Mouse (Mus musculus): Measurements from ENCODE around the gene Clk3.
"Not testable (repeated sequence)": the region's sequence is repeated elsewhere in the genome, so short reads cannot be mapped to it uniquely, and the experiment has no call there.

The Clk3 gene

DNA sequence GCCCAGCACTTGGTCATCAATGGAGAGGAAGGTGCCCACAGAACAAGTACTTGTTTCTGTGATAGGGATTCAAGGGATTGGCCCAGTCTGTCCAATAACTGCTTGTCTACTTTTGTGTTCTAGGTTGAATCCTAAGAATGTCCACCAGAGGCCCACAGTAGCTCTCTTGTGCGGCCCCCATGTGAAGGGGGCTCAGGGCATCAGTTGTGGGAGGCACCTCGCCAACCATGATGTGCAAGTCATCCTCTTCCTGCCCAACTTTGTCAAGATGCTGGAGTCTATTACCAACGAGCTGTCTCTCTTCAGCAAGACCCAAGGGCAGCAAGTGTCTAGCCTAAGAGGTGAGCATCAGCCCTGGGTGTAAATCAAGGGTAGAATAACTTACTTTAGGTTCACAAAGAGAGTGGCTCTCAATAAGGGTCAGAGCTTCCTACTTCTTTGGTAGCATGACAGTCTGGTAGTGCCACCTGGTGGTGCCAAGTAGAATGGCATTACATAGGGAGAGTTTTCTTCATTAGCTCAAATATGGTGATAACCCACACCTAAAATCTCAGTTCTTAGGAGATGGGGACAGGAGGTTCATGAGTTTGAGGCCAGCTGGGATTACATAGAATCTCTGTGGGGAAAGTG is 21.1 kb downstream of the Clk3 start:
- in situ Hi-C loops (cut with MboI; ENCODE audit: unreplicated experiment in 2 of 2) = loop anchor here (5.0 to 25.0 kb wide), 4 partner anchors 82 to 532 kb away; partner anchors contain the start of gene Cox5a (in 1 of the 2)

DNA sequence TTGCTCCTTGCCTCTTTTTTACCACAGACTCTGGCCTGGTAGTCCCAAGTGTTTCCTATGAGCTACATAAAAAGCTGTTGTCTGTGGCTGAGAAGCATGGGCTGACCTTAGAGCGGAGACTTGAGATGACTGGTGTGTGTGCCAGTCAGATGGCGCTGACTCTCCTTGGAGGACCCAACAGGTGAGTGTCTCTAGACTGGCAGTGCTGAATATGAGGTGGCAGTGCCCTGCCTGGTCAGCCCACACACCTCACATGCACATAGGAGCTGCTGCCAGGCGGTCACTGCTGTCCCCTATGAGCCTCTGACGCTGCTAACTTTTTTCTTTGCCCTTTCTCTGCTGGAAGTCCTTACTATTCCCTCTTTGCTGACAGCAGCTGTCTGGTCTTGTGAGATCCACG is 25.8 kb downstream of the Clk3 start:
- in situ Hi-C loops (cut with MboI; ENCODE audit: unreplicated experiment in 2 of 2) = loop anchor here in 1 of 2 experiments (10.0 to 25.0 kb wide), 3 partner anchors 215 to 528 kb away; partner anchors contain the start of gene Cox5a

DNA sequence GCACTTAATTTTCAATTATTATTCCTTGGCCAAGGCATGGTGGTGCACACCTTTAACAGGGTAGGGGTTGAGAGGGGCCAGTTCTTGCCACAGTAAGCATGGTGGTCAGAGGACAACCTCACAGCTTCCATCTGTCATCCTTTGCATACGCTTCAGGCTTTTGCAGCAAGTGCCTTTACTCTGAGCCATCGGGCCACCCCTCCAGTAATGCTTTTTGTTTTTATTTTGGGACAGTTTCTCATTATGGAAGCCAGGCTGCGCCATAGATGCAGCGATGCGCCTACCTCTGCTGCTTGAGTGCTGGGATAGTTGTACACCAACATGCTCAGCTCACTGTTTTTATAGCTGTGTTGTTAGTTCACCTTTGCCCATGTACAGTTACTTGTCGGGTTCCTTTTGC is 32.1 kb downstream of the Clk3 start:
- in situ Hi-C loops (cut with MboI; ENCODE audit: unreplicated experiment in 2 of 2) = loop anchor here in 1 of 2 experiments (25.0 kb wide), 1 partner anchor 521 kb away; no protein-coding TSS in a partner anchor

DNA sequence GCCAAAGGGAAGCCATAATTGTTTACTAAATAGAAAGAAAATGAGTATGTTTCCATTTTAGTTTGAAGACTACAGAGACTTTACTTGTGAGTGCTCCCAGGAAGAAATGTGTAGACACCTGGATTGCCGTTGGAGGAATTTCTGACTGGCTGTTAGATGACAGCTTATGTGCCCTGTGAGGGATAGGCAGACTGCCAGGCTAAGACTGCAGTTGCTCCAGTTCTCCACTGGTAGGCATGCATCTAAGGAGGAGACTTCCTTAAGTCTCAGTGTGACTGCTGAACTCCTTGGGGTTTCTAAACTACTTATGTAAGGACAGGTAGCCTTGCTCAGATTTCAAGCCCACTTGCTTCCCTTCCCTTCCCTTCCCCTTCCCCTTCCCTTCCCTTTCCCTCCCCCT is 37.3 kb downstream of the Clk3 start:
- in situ Hi-C loops (cut with MboI; ENCODE audit: unreplicated experiment in 2 of 2) = loop anchor here in 1 of 2 experiments (25.0 kb wide), 1 partner anchor 516 kb away; no protein-coding TSS in a partner anchor

DNA sequence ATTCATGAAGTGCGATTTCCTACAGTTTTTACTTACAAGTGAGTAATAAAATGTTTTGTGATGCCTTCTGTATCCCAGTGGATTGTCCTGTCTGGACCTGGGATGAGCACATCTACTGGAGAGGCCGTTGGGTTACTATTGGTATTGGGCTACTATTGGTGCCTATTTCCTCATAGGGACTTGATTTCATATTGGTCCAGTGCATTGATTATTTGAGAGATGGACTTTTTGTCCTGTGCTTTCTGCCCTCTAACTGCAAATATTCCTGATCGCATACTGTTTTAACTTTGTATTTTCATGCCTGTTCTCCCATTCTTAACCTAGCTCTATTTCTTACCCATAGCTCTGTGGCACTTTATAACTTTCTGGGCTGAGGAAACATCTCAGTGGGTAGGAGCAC is 41.0 kb downstream of the Clk3 start:
- in situ Hi-C loops (cut with MboI; ENCODE audit: unreplicated experiment in 2 of 2) = loop anchor here in 1 of 2 experiments (25.0 kb wide), 1 partner anchor 512 kb away; no protein-coding TSS in a partner anchor

DNA sequence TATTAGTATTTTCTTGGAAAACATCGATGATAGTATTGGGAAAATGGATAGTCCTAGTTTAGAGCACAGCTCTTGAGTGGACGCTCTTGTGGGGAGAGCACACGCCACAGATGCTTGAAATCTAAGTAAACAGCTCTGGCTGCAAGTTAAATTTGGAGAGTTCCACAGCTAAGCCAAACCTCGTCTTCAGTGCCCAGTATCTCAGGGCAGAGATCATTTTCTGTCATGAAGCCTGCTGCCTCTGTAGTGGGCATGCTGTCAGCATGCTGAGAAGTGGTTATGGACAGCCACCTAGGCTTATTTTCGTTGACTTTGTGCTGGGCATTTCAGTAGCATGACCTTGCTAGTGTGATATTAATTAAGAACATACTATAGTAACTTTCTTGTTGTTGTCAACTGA is 41.9 kb downstream of the Clk3 start:
- in situ Hi-C loops (cut with MboI; ENCODE audit: unreplicated experiment in 2 of 2) = no loop called here

DNA sequence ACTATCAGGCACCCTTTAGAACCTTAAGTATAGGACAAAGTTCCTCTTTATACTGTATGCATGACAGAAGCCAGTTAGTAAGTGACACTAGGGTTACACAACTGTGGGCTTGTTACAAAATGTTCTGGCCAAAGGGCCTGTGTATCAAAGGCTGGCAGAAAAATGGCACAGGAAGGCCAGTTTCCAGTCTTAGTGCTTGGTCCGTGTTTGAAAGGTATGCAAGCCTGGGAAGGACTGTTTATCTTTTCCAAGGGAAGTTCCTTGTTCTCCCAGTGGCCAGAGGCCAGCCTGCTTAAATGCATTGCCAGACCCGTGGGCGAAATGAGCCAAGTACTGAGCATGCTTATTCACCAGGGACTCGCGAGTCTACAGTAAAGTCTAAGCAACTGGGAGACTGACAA is 42.3 kb downstream of the Clk3 start:
- in situ Hi-C loops (cut with MboI; ENCODE audit: unreplicated experiment in 2 of 2) = no loop called here

DNA sequence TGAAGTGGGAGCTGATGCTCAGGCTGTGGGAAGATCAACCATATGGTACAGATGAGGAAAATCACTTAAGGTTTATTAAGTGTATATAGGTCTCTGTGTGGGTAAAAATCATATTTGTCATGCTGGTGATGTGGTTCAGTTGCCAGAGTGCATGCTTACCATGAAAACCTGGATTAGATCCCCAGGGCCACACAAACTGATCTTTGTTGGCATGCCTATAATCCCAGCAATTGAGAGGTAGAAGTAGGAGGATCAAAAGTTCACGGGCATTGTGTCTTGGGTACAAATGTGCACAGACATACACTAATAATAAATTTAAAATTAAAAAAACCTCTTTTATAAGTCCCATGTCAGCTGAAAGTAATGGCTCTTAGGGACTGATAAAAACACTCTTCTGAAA is 43.3 kb downstream of the Clk3 start:
- in situ Hi-C loops (cut with MboI; ENCODE audit: unreplicated experiment in 2 of 2) = no loop called here

DNA sequence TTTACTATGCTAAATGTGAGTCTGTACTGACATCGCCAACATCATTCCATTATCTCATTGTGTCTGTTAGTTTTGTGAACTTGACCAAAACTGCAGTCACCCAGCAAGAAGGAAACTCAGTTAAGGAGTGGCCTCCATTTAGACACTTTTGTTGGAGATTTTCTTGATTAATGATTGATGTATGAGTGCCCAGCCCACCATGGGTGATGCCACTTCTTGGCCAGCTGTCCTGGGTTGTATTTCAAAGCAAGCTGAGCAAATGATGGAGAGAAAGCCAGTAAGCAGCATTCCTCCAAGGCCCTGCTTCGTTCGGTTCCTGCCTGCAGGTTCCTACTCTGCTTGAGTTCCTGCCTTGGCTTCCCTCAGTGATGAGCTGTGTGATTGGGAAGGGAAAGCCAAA is 44.9 kb downstream of the Clk3 start:
- in situ Hi-C loops (cut with MboI; ENCODE audit: unreplicated experiment in 2 of 2) = no loop called here

DNA sequence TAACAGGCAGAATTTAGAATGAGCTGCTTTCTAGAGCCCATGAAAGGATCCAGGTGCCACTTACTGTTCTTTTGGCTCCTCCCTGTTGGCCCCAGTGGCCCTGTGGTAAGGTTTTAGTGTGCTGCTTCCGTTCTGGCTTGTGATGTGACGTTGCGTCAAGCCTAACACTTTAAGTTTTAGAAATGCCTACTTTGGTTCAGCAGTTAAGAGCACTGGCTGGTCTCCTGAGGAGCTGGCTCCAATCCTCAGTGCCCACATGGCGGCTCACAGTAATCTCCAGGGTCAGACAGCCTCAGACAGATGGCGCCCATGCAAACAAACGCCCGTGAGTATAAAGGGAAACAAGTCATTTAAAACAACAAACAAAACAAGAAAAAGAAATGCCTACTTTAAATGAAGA is 47.3 kb downstream of the Clk3 start:
- in situ Hi-C loops (cut with MboI; ENCODE audit: unreplicated experiment in 2 of 2) = no loop called here

DNA sequence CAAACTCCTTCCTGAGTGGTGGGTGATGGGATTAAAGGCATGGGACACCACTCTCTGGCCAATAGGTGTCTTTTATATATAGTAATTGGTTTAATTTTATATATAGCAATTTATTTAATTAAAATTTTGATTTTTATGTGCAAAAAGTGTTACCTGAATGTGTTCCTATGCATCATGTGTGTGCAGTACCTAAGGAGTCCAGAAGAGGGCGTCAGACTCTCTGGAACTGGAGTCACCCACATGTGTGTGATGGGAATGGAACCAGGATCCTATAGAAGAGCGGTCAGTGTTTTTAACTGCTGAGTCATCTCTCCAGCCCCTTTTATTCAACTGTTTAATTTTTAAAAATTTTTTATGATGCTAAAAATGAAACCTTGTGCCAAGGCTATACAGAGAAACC is 53.5 kb downstream of the Clk3 start:
- in situ Hi-C loops (cut with MboI; ENCODE audit: unreplicated experiment in 2 of 2) = no loop called here

DNA sequence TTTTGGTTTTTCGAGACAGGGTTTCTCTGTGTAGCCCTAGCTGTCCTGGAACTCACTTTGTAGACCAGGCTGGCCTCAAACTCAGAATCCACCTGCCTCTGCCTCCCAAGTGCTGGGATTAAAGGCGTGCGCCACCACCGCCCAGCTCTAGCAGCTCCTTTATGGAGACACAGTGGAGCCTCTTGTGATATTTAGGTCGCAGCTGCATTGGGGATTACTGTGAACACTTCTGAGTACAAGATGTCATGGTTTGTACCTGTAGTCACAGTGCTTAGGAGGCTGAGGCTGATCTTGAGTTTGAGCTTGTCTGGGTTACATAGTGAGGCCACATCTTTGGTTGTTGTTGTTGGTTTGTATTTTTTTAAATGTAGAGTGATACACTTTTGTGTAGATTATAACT is 55.4 kb downstream of the Clk3 start:
- in situ Hi-C loops (cut with MboI; ENCODE audit: unreplicated experiment in 2 of 2) = not testable (repeated sequence)

DNA sequence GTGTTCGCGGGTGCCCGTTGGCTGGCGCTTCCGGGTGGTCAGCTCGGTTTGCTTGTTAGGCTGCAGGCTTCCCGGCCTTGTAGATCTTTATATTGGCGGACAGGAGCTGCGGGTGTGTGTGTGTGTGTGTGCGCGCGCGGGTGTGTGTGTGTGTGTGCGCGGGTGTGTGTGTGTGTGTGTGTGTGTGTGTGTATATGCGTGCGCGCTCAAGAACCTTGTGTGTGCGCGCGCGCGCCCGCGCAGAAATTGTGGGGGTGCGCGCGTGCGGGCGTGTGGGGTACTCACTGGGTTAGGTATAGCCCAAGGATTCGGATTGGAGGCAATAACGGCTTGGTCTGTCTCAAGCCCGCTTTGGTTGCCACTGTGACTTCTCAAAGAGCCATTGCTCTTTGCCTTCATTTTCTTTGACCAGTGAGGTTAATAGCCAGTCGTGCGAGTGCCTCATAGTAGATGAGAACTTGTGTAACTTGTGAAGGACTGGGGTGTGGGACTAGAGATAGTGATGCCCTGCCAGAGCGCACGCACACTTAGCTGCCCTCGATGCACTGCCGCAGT is 56.9 kb downstream of the Clk3 start:
- in situ Hi-C loops (cut with MboI; ENCODE audit: unreplicated experiment in 2 of 2) = no loop called here

DNA sequence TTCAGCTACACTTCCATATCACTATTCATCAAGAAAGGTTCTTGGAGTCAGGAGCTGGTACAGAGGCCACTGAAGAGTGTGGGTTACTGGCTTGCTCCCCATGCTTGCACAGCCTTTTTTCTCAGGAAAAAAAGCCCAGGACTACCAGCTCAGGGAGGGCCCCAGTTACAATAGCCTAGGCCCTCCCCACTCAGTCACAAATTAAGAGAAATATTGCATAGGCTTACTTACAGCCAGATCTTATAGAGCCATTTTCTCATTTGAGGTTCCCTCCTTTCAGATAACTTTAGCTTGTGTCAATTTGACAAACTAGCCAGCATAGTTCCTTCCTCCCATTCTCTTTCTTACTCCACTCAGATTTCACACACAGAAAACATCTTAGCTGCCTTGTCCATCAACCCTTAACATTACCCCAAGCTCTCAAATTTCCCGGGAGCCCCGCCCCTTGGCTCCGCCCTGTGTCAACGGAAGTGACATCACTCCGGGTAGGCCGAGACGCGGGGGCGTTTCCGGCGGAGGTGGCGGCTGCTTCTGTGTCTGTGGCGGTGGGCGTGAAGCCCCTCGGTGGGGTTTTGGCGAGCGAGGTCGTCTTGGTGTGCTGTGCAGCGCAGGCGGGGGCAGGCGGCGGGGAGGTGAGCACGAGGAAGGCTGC is 57.5 kb downstream of the Clk3 start, which contains the start of gene Edc3:
Gene Edc3 (plus strand): TSS at position 473 of the 652 bp plus-strand sequence.
- in situ Hi-C loops (cut with MboI; ENCODE audit: unreplicated experiment in 2 of 2) = no loop called here

DNA sequence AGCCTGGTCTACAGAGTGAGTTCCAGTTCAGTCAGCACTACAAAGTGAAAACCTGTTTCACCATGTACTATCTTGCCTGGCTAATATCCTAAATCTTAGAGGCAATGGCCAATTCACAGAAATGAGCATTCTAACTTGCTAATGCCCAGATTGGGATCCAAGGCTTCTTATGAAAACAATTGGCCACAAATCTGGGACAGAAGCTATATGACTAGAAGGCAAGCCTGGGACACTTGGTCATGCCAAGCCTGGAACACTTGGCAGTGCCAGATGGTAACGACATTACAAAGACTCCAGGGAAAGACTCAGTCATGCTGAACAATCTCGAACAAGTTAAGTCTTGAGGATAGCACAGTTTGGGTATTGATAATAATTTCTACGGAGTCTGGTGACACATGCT is 59.2 kb downstream of the Clk3 start:
- in situ Hi-C loops (cut with MboI; ENCODE audit: unreplicated experiment in 2 of 2) = no loop called here
